Mouse (Mus musculus): ENCODE results near the gene Adora2a.

GRCm38 (mm10) chr10:75282648-75283047 is 34.0 kb upstream of the Adora2a start:
- no peak for TF ChIP-seq CTCF (IDR thresholded peaks at IDR 0.05; ENCODE audit: control insufficient read depth, insufficient read depth, low read length)
- no peak for TF ChIP-seq POLR2A (IDR thresholded peaks at IDR 0.05; ENCODE audit: borderline replicate concordance, control insufficient read depth, low read depth, low read length)

Measured in bone marrow, adult 2 months (tissue).